Mouse (Mus musculus): Measurements from ENCODE around the gene Zfr. TPM values are rescaled to one million over a fixed set of nuclear protein-coding genes. Genes with fewer than 3 reads are reported as not detected.

The Zfr gene
- 100 to 1,000 TPM; 332 to 347 TPM for total RNA-seq (2021)
- long read RNA-seq, experiment 1, full-length matches to known transcripts: 34 of 151 reads
- long read RNA-seq, experiment 1, partial matches to known transcripts: 81 of 151 reads
- long read RNA-seq, experiment 1, other reads (novel, unspliced or antisense): 36 of 151 reads
- long read RNA-seq, experiment 2, full-length matches to known transcripts: 55 of 162 reads
- long read RNA-seq, experiment 2, partial matches to known transcripts: 68 of 162 reads
- long read RNA-seq, experiment 2, other reads (novel, unspliced or antisense): 39 of 162 reads

DNA sequence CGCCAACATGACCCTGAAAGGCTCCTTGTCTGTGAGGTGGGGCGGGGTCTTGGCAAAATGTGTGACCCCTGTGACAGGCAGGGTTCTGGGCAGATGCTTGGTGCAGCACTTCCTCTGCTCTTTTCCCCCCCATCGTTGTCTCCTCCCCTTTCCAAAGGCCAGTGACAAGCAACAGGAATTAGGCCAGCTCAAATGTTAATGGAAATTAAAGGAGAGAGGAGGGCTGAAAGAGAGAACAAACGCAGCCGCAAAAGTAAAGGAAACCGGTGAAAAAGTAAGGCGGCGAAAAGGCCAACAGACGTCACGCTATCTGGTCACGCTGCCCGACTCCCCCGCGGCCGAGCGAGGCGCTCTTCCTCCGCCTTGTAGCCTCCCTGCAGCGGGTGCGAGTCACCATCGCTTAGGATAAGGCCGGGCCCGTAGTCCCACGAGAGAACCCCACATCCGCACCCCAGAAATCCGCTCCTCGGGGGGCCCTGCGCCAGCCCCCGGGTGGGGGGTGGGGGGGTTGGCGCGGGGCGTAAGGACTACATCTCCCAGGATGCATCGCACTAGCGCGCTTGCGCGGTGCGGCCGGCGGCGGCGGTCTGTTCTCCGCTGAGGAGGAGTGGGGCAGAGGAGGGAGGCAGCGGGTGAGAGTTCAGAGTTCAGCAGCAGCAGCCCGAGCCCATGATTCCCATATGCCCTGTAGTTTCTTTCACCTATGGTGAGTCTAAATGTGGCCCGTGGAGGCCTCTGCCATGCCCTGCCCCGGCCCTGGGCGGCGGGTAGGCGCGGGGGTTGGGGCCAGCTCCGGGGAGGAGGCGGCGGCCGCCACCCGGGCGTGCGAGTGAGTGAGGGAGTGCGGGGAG, at the start of gene Zfr:
TSS of gene Zfr (plus strand) at position 590 of the 851 bp plus-strand sequence.
- DNase-seq (ENCODE audit: low spot score in 2 of 2): peak; percentile 94 to 95

DNA sequence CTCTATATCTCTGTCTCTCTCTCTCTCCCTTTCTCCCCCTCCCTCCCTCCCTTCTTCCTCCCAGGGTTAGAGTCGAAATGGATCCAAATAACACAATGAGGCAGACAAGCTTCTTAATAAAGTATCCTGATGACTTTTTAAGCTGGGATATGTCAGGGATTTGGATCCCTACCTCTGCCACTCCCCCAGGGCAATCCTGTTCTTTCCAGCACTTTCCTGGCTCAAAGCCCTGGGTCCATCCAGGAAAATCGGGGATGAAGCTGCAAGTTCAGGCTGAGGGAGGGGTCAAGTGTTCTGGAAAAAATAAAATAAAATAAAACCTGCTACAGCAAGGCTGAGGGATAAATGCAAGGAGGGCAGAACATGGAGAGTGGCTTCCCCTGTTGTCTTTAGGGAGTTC, 49.7 kb upstream of the Zfr start:
- no peak for DNase-seq (ENCODE audit: low spot score in 2 of 2)

DNA sequence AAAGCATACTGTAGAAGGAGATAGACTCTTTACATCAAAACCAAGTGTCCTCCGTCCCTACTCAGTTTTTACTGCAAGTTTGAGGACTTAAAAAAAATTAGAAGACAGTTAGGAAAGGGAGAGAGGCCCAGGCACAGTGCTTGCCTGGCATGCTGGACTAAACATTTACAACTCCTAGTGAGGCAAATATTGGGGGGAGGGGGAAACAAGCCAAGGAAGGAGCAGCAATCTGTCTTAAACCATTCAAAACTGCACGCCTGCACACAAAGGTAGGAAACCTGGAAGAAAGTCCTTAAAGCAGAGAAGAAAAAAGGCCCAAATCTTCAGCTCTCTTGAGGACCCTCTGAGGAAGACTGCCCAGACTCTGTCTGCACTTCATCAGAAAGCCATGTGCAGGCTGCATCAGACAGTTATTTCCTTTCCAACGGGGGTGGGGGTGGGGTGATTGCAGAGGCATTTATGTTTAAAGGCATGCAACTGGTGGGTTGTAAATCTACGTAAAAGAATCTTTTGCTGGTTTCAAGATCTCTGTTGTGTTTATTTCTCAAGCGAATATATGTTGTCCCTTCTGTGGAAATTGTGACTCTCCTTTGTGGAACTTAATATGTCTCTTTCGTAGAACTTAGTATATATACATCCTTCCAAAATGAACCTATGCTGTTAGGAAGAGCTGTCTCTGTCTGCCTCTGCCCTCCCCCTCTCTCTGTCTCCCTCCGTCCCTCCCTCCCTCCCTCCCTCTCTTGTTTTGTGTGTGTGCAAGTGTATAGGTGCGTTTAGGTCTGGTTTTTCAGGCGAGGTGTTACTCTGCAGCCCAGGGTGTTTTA, 49.0 kb upstream of the Zfr start:
- DNase-seq (ENCODE audit: low spot score in 2 of 2): no peak

DNA sequence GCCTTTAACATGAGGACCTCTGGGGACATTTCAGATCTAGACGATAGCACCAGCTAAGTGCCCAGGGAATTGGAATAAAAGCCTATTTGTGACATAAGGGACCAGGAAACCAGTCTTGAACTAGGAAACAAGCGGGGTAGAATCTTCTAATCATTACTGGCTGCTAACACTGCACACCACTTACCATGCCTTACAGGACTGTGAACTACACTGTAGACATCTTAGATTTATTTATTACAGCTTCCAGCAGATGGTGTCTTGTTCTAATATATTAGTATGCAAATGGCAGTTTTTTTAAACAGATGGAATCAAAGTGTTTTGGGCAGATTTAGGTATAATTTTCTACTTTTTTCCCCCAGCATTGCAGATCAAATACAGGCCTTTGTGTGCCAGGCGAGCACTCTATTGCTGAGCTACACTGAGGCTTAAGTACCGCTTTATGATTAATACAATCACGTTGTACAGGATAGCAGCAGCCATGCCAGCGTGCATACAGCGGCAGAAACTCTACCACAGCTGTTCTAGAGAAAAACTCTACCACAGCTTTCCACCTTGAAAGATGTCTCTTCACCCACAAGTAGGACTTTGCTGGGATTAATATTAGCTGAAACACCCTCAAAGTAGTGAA, 44.8 kb upstream of the Zfr start:
- peak in 1 of 2 experiments; percentile 55 for DNase-seq (ENCODE audit: low spot score in 2 of 2)

DNA sequence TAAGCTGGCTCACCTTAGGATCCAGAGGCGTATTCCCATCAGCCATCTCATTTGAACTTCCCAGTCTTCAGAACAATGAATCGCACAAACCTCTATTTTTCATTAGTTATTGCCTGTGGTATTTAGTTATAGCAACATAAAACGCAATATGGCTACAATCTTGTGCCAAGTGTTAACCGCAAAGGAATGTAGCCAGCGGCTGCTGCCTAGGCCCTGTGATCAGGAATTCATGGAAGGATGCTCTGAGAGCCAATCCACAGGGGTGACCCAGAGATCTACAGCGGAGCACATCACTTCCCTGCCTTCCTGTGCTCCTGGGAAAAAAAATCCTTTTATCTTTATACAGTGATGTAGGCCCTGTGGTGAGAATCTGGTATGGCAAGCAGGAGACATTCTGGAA, 43.2 kb upstream of the Zfr start:
- DNase-seq (ENCODE audit: low spot score in 2 of 2): no peak

DNA sequence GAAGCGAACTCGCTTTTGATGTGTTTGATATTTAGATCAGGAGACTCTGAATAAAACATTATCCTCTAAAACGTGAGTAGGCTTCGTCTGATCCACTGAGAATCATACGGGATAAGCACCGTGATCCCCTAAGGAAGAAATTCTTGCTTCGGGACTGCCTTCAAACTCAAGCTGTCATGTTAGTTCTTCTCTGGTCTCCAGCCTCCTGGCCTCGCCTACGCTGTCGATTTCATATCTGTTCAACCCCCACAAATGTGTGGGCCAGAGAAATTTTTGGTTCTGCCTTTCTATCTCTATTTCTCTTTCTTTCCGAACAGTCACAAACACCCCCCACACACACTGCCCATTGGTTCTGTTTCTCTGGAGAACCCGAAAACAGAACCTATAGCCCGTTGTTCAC, 35.3 kb upstream of the Zfr start:
- no peak for DNase-seq (ENCODE audit: low spot score in 2 of 2)

DNA sequence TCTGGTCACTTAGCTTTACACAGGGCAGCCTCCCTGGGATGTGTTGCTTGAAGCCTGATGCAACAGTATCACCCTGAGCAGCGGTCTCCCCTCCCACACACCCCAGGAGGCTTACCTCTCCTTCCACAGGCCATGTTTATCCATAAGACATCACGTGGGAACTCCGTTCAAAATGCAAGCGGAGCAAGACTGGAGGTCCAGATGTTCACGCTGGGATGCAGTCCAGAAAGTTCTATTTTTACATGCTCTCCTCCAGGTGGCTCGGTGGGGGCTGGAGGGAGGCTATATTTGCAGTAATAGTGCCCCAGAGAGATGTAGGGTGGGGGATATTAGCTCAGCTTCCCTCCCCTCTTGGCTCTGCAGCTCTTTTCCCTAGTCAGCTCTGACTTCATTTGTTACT, 33.5 kb upstream of the Zfr start:
- DNase-seq (ENCODE audit: low spot score in 2 of 2): no peak

DNA sequence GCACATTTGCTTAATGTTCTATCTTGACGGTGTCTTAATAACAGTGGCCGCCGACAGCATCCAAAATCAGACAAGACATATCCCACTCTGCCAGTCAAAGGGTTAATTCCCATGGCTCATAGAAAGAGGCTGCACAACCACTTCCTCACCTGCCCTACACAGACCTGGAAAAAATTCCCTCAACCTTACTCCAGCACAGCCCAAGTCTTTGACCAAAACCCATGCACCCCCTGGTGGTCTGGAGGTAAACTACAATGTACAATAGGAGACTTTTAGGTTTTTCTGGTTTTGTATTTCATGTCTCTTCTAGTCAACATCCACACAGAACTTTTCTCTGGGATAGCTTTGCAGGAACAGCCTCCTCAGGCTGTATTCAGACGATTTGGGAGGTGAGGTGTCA, 32.8 kb upstream of the Zfr start:
- no peak for DNase-seq (ENCODE audit: low spot score in 2 of 2)

DNA sequence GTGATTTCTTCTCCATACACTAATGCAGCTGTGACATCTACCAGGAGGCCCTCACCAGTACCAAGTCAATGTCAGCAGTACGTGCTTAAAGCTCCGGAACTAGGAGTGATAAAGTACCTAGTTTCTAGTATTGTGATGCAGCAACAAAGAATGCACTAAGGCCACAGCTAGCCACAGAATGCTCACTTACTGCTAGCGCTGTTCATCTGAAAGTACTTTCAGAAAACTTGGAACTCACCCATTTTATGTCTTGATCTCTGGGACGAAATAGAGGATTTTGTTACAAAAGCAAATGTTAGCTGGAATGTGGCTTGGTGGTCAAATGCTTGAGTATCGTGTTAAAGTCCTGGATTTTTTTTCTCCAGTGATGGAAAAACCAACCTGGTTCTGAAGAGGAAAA, 30.0 kb upstream of the Zfr start:
- DNase-seq (ENCODE audit: low spot score in 2 of 2): no peak

DNA sequence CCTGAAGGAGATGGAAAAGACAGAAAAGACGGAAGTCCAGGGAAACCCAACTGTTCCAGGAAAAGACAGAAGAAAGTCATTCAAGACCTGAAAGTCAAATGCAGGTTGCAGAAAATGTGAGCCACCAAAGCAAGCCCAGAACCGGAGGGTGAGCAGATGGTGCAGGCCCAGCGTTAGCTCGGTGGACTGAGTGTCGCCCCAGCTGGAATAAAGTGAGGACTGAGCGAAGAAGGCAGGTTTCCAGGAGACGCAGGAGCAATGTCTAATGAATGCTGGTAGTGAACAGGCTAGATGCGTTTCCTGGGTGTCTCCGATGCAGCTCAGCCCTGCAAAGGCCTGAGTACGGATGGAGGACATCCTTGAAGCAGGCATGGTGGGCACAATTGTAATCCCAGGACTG, 29.5 kb upstream of the Zfr start:
- no peak for DNase-seq (ENCODE audit: low spot score in 2 of 2)

DNA sequence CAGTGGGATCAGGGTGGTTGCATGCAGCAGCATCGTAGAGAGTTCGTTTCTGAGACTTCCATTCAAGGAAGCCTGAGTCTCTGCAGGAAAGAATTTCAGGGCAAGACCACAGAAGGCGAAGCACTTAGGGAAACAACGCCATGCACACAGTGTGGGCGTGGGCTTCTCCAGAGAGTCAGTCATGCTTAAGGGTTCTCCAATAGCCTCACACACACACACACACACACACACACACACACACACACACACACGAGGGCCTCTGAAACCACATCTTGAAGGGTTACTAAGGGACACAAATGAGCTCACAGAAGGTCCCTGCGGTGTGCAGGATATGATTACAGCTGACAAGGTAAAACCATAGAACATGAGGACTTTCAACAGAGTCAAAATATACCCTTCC, 27.5 kb upstream of the Zfr start:
- no peak for DNase-seq (ENCODE audit: low spot score in 2 of 2)

DNA sequence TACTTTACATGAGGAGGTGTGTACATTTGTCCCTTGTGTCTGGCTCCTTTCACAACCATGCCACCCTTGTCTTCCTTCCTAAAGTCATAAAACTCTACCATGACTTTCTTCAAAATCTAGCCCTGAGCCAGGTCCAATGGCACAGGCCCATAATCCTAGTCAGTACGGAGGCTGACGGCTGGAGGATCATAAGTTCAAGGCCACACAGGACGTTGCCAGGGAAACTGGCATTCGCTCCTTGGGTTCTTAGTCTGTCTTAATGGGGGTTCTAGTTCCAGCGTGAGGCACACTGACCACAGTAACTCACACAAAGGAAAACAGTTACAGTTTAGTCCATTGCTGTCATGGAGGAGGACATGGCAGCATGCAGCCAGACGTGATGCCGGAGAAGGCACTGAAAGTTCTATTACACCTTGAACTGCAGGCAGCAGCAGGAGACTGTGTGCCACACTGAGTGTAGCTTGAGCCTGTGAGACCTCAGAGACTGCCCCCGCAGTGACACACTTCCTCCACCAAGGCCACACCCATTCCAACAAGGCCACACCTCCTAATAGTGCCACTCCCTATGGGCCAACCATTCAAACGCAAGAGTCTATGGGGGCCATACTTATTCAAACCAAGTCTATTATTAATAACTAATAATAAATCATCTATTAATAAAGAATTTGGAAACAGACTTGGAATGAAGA, 26.5 kb upstream of the Zfr start:
- no peak for DNase-seq (ENCODE audit: low spot score in 2 of 2)

DNA sequence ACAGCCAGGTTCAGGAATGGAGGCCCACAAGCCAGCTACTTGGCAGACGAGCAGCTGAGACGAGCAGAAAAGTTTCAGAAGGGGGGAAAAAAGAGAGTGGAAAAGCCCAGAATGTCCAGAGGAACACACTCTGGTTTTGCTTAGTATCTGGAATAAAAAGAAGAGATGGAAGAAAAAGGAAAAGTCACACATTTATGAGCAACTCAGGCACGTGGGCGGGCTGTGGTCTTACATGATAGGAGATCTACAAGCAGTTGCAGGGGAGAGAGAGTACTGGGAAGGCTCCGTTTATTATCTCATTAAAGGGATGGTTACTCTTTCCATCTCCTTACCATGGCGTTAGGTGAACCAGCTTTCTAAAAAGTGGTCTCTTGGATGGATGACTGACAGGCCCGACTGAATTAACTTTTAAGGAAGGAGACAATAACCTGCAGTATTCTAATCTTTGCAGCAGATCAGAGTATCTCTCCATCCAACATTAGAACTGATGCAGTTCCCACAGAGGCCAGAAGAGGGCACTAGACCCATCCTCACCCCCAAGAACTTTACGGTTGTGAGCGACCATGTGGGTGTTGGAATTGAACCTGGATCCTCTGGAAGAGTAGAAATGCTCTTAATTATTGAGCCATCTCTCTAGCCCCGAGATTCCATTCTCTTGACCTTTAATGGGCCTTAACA, 25.7 kb upstream of the Zfr start:
- DNase-seq (ENCODE audit: low spot score in 2 of 2): peak; percentile 36 to 41

DNA sequence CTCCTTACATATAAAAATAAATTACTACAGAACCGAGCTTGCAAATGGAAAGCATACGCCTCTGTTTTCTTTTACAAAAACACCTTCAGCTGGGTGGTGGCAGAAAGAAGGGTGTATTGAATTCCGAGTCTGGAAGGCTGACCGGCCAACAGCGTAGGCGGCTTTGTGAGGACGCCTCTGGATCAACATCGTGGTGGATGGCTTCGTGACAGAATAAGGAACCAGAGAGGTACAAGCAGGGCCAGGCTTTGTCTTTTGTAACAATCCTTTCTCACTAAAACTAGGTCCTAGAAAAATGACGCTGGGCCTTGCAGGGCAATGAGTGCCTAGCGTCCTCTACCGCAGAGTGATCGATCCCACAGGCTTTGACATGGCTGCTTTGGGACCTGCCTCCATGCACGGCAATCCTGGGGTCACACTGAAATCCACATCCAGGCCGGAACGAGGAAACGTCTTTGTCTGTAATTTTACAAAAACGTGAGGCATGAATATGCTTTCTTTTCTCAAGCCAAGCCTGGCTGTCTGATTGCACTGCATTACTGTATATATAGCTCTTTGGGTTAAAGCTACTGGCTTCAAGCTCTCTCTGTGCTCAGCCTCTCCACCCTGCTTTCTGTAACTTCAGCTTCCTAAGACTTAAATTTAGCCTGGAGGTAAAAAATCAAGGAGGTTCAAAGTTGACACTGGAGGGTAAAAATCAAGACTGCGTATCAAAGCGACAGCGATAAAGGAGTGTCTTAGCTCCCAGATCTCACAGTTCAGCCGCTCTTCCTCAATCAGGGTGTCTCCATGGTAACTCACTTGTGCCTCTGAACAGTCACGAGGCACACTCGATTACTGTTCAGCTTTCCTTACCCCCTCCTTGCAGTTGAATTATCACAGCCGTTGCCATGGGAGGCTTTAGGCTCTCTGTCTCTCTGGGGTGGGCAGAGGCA, 24.3 kb upstream of the Zfr start:
- peak in 1 of 2 experiments; percentile 55 for DNase-seq (ENCODE audit: low spot score in 2 of 2)

DNA sequence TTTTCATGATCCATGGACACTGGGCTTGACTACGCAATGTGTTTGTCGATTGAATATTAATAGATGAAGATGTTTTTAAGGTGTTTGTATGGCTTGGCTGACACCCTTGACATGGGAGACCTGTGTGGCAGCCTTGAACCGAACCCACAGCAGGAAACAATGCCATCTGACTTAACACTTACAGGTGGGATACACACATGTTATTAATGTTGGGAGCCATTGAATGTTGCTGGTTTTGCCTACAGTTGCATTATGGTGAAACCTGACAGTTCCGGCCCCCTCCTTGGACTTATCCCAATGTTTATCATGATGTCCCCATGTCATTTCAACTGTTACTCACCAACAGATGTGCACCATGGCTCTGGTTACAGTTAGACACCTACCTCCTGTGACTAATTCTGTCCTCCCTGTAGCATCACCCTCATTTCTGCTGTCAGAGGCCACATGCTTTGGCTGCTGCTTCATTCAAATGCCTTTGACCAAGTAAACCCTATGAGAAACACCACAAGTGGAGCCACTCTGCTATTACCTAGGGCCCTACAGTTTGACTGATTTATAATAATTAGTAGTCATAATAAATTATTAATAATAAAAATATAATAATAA, 23.6 kb upstream of the Zfr start:
- DNase-seq (ENCODE audit: low spot score in 2 of 2): no peak

DNA sequence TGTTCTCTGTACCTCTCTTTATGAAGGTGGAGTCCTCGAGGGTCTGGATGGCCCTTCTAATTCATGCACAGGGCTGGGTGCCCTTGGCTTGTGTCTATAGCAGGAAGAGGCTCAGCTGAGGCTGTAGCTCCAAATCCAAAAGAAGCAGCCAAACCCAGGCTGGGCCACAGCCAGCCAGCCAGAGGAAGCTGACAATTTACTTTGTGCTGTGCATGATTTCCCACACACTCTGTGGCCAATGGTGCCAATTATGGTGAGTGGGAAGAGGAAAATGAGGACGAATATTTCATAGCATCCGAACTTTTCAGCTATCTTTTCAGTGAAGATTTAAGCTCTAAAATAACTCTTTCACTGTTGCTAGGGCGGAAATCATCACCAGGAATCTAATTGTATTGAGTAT, 21.2 kb upstream of the Zfr start:
- DNase-seq (ENCODE audit: low spot score in 2 of 2): peak; percentile 61 to 86

DNA sequence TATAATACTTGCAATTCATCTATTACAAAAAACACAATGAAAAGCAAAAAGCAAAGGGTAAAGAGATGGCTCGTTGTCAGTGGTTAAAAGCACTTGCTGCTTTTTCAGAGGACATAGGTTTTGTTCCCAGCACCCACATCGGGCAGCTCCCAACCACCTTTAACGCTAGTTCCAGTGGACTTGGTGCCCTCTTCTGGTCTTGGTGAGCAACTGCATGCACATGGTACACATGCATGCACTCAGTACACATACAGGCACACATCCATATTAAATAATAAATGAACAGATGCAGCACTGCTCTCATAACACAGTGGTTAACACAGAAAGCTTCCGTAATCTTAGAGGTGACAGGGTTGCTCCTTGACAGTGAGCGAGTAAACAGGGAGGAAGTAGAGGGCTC, 20.3 kb upstream of the Zfr start:
- no peak for DNase-seq (ENCODE audit: low spot score in 2 of 2)

DNA sequence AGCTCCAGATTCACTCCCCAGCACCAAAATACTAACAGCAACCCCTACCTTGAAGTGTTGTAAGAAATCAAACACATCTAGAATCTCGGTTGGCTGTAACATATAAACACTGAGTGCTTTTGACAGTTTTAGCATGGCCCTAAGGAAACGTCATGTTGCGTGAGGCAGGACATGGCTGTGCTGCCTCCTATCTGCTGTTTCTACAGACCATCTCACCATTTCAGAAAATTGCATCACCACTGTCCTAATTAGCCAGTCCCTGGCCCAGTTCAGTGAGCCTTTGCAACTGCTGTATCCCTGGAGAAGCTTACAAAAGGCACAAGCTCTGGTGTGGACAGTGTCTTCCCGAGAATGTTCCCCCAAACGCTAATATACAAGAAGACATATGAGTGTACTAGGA, 16.7 kb upstream of the Zfr start:
- no peak for DNase-seq (ENCODE audit: low spot score in 2 of 2)

DNA sequence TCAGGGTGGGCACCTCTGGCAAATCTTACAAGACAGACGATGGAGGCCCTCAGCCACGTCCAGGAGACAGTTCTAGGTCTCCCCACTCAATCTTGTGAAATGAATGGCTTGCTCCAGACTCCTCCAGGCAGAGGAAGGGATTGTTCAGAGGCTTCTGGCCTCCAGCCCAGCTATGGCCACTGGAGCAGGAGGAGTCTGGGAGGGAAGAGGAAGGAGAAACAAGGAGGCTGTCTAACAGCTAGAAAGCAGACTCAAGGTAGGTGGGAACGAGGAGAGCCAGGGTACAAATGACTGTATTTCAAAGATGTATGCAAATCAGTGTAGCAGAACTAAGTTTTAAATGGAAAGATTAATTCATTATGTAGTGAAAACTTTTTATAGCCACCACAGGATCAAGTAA, 13.9 kb upstream of the Zfr start:
- DNase-seq (ENCODE audit: low spot score in 2 of 2): no peak
